Mouse (Mus musculus): Measurements from ENCODE around the gene Mettl17. TPM values are rescaled to one million over a fixed set of nuclear protein-coding genes. Genes with fewer than 3 reads are reported as not detected.

The Mettl17 gene
- polyA plus RNA-seq, 1 experiment from 2014 or later: 13.6 TPM

DNA sequence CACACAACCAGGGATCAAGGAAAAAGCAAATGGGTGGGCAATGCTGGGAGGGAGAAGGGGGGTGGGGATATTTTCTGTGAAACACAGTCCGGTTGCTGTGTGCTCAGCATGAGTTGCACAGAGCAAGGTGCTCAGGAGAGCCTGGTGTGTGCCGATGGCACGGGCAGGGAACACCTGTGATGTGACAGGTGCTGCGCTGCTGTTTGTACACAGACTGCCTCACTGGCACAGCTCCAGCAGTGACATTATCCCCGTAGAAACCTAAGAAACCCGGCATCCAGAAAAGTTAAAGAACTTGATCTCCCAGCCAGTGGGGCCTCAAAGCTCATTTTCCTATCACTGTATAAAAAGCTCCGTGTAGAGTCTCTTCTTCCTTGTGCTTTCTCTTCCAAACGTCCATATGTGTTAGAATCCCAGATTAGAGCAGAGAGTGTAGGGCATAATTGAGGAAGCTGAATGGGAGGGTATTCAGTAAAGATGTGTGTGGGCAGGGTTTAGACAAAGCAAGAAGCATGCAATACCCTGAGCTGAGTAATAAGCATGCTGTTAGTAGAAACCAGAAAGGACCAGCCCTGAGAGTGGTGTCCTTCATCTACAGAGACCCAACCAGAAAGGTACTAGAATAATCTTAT, 12.0 kb downstream of the Mettl17 start:
- H3K9me3 ChIP-seq (replicated peaks): no peaks in the 10 kb centered on the region
- H3K4me3 ChIP-seq (replicated peaks): no peak overlapping the region
- 66% methylated on average over 8 of the region's 8 CpGs for WGBS (ENCODE audit: insufficient replicate concordance)
- no peak overlapping the region for H3K9ac ChIP-seq
- peaks cover 20% of the 10 kb centered on the region for H3K4me1 ChIP-seq (replicated peaks)
- no peaks in the 10 kb centered on the region for H3K27me3 ChIP-seq
- peaks cover 2% of the 10 kb centered on the region for H3K36me3 ChIP-seq (replicated peaks)
- H3K27ac ChIP-seq (replicated peaks): no peak overlapping the region
- ATAC-seq (ENCODE audit: insufficient read depth): no peak
- no peak overlapping the region for H3K4me2 ChIP-seq

GRCm38 (mm10) chr14:51899351-51899750, 14.7 kb downstream of the Mettl17 start:
- H3K4me3 ChIP-seq (replicated peaks): no peak overlapping the region
- no peak for ATAC-seq (ENCODE audit: insufficient read depth)
- H3K27ac ChIP-seq (replicated peaks): no peak overlapping the region
- H3K27me3 ChIP-seq: no peaks in the 10 kb centered on the region
- no peaks in the 10 kb centered on the region for H3K36me3 ChIP-seq (replicated peaks)
- H3K4me2 ChIP-seq: no peak overlapping the region
- no peak overlapping the region for H3K9ac ChIP-seq
- 76% methylated on average over 1 of the region's 1 CpGs for WGBS (ENCODE audit: insufficient replicate concordance)
- no peaks in the 10 kb centered on the region for H3K9me3 ChIP-seq (replicated peaks)
- peaks cover 6% of the 10 kb centered on the region; the same call in 1 of the 2 replicates for H3K4me1 ChIP-seq (replicated peaks)

GRCm38 (mm10) chr14:51902806-51903710, 18.4 kb downstream of the Mettl17 start:
- Histone ChIP-seq H3K36me3 (replicated peaks) (0 out of 2 replicates have a peak, but pooled peaks cover 5% of the 10 kb centered on the region), H3K4me2 (no peak overlapping the region), H3K27me3 (no peaks in the 10 kb centered on the region), H3K9ac (no peak overlapping the region), H3K27ac (replicated peaks) (no peak overlapping the region), H3K4me3 (replicated peaks) (no peak overlapping the region), H3K9me3 (replicated peaks) (no peaks in the 10 kb centered on the region), H3K4me1 (replicated peaks) (peaks cover 26% of the 10 kb centered on the region)
- 52% methylated on average over 9 of the region's 9 CpGs for WGBS (ENCODE audit: insufficient replicate concordance)
- no peak for ATAC-seq (ENCODE audit: insufficient read depth)

DNA sequence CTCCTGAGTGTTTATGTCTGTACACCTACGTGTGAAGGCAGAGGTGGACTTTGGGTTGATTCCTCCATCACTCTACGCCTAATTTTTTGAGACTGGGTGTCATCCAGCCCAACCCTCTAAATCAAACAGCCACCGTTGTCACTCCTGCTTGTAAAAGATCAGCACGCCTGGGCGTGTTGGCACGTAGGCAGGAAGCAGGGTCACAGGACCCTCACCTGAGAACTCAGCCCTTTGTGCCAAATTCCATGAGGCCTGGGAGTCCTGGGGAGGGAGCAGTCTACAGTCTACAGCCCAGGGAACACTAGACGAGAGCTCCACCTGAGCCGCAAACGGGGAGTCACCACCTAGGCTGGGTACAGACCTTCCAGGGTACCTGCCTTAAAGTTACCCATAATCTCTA, 19.1 kb downstream of the Mettl17 start:
- Histone ChIP-seq H3K27ac (replicated peaks) (no peak overlapping the region), H3K4me2 (no peak overlapping the region), H3K36me3 (replicated peaks) (0 out of 2 replicates have a peak, but pooled peaks cover 8% of the 10 kb centered on the region), H3K9ac (no peak overlapping the region), H3K9me3 (replicated peaks) (no peaks in the 10 kb centered on the region), H3K4me3 (replicated peaks) (no peak overlapping the region), H3K27me3 (no peaks in the 10 kb centered on the region), H3K4me1 (replicated peaks) (peaks cover 31% of the 10 kb centered on the region)
- ATAC-seq (ENCODE audit: insufficient read depth): no peak
- 73% methylated on average over 9 of the region's 9 CpGs for WGBS (ENCODE audit: insufficient replicate concordance)

DNA sequence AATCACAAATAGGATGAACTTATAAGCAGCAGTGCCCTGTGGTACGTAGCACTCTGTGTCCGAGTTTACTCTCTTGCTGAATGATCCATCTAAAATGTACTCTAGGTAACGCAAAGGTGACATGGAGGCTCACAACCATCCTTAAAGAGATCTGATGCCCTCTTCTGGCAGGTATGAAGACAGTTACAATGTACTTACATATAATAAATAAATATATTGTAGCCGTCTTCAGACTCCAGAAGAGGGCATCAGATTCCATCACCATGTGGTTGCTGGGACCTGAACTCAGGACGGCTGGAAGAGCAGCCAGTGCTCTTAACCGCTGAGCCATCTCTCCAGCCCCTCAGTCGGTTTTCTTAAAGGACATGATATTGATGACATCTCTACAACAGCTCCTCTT, 20.1 kb downstream of the Mettl17 start:
- no peaks in the 10 kb centered on the region for H3K27me3 ChIP-seq
- ATAC-seq (ENCODE audit: insufficient read depth): no peak
- 0 out of 2 replicates have a peak, but pooled peaks cover 8% of the 10 kb centered on the region for H3K36me3 ChIP-seq (replicated peaks)
- no peak overlapping the region for H3K27ac ChIP-seq (replicated peaks)
- peaks cover 31% of the 10 kb centered on the region for H3K4me1 ChIP-seq (replicated peaks)
- no peaks in the 10 kb centered on the region for H3K9me3 ChIP-seq (replicated peaks)
- 52% methylated on average over 7 of the region's 7 CpGs for WGBS (ENCODE audit: insufficient replicate concordance)
- H3K4me3 ChIP-seq (replicated peaks): no peak overlapping the region
- no peak overlapping the region for H3K9ac ChIP-seq
- no peak overlapping the region for H3K4me2 ChIP-seq

DNA sequence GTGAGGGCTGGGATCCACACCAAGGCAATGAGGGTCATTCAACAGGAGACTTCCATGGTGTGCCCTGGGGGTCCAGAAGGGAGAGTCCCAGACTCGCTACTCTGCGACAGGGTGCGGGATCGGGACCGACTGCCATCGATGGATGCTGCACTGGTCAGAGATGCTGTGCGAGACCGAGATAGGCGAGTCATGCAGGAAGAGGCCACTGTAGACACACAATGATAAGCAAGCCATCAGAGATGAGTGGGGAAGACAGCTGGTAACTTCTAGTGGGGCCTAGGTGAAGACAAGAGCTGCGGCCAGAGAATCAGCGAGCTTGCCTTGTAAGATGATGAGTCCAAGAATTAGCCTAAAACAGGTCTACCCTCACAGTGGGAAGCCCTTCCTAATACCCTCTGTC, 21.5 kb downstream of the Mettl17 start:
- Histone ChIP-seq H3K9ac (no peak overlapping the region), H3K9me3 (replicated peaks) (no peaks in the 10 kb centered on the region), H3K4me3 (replicated peaks) (no peak overlapping the region), H3K4me1 (replicated peaks) (peaks cover 31% of the 10 kb centered on the region), H3K36me3 (replicated peaks) (0 out of 2 replicates have a peak, but pooled peaks cover 8% of the 10 kb centered on the region), H3K4me2 (peak overlapping the region; percentile 30; the same call in 1 of the 2 replicates), H3K27ac (replicated peaks) (no peak overlapping the region), H3K27me3 (peaks cover 3% of the 10 kb centered on the region; the same call in 1 of the 2 replicates)
- peak; percentile 62 for ATAC-seq (ENCODE audit: insufficient read depth)
- WGBS (ENCODE audit: insufficient replicate concordance): 20% methylated on average over 11 of the region's 11 CpGs

- 75% methylated on average over 10 of the region's 10 CpGs for WGBS (ENCODE audit: insufficient replicate concordance)
- ATAC-seq (ENCODE audit: insufficient read depth): no peak
- peaks cover 49% of the 10 kb centered on the region for H3K27me3 ChIP-seq
- peak overlapping the region; percentile 85; the same call in 1 of the 2 replicates for H3K4me2 ChIP-seq
- no peak overlapping the region for H3K9ac ChIP-seq
- H3K9me3 ChIP-seq (replicated peaks): no peaks in the 10 kb centered on the region
- H3K4me1 ChIP-seq (replicated peaks): peaks cover 47% of the 10 kb centered on the region
- no peak overlapping the region for H3K27ac ChIP-seq (replicated peaks)
- 0 out of 2 replicates have a peak, but pooled peaks cover 6% of the 10 kb centered on the region for H3K36me3 ChIP-seq (replicated peaks)
- no peak overlapping the region for H3K4me3 ChIP-seq (replicated peaks)
Measured at GRCm38 (mm10) chr14:51911301-51911700, 26.7 kb downstream of the Mettl17 start.

- Histone ChIP-seq H3K9ac (peak overlapping the region; percentile 14), H3K27ac (replicated peaks) (peak overlapping the region; percentile 39), H3K4me2 (peak overlapping the region; percentile 85), H3K36me3 (replicated peaks) (0 out of 2 replicates have a peak, but pooled peaks cover 5% of the 10 kb centered on the region), H3K4me3 (replicated peaks) (peak overlapping the region; percentile 55), H3K9me3 (replicated peaks) (no peaks in the 10 kb centered on the region), H3K27me3 (peaks cover 54% of the 10 kb centered on the region), H3K4me1 (replicated peaks) (peaks cover 35% of the 10 kb centered on the region)
- ATAC-seq (ENCODE audit: insufficient read depth): peak; percentile 25
- WGBS (ENCODE audit: insufficient replicate concordance): 14% methylated on average over 14 of the region's 14 CpGs
Measured at GRCm38 (mm10) chr14:51912391-51913061, 27.9 kb downstream of the Mettl17 start.

- Histone ChIP-seq H3K4me1 (replicated peaks) (peaks cover 27% of the 10 kb centered on the region), H3K27ac (replicated peaks) (peak overlapping the region; percentile 39; the same call in 1 of the 2 replicates), H3K4me2 (peak overlapping the region; percentile 85), H3K9ac (peak overlapping the region; percentile 14), H3K36me3 (replicated peaks) (0 out of 2 replicates have a peak, but pooled peaks cover under 1% of the 10 kb centered on the region), H3K9me3 (replicated peaks) (no peaks in the 10 kb centered on the region), H3K27me3 (peaks cover 58% of the 10 kb centered on the region), H3K4me3 (replicated peaks) (peak overlapping the region; percentile 55)
- peak; percentile 82 for ATAC-seq (ENCODE audit: insufficient read depth)
- WGBS (ENCODE audit: insufficient replicate concordance): under 1% methylated on average over 56 of the region's 58 CpGs
Measured at GRCm38 (mm10) chr14:51913062-51913959, 28.7 kb downstream of the Mettl17 start.
